Mouse (Mus musculus): ENCODE measurements around the gene Ear6. TPM values are rescaled to one million over a fixed set of nuclear protein-coding genes. Genes with fewer than 3 reads are reported as not detected.
"Not testable (repeated sequence)": the region's sequence is repeated elsewhere in the genome, so short reads cannot be mapped to it uniquely, and the experiment has no call there.

Ear6 gene
- polyA plus RNA-seq, 1 experiment from 2014 or later, result not detected

DNA sequence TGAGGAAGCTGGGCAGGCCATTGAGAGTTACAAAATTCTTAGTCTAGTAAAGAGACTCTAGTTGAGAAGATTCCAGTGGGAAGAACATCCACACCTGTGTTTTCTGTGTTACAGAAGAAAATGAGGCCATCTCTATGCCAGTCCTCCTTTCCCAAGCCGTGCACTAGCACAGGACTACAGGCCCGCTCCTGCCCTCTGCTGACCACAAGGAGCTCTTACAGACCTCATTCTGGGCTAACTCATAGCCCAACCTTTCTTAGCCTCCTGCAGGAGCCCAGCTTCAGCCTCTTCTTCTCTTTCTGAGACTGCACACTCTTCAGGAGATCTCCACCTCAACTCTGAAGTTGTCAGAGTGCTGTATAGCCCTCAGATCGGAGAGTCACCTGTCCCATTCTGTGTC lies 2.5 kb upstream of the Ear6 start:
- ATAC-seq (ENCODE audit: insufficient number of reproducible peaks, insufficient read depth, low FRiP score, low read depth); H3K27ac ChIP-seq (ENCODE audit: low read length); H3K4me2 ChIP-seq (replicated peaks; ENCODE audit: low read depth, low read length); H3K4me3 ChIP-seq (ENCODE audit: low read depth, low read length); H3K27me3 ChIP-seq (ENCODE audit: control insufficient read depth, insufficient read depth, low read length); H3K4me1 ChIP-seq (ENCODE audit: control insufficient read depth, insufficient read depth, low read length); H3K9ac ChIP-seq (replicated peaks; ENCODE audit: low read depth, low read length); H3K36me3 ChIP-seq (ENCODE audit: control insufficient read depth, insufficient read depth, low read length); H3K9me3 ChIP-seq (ENCODE audit: control insufficient read depth, low read depth, low read length): not testable (repeated sequence)
- WGBS, result 43% methylated on average over 3 of the region's 3 CpGs

DNA sequence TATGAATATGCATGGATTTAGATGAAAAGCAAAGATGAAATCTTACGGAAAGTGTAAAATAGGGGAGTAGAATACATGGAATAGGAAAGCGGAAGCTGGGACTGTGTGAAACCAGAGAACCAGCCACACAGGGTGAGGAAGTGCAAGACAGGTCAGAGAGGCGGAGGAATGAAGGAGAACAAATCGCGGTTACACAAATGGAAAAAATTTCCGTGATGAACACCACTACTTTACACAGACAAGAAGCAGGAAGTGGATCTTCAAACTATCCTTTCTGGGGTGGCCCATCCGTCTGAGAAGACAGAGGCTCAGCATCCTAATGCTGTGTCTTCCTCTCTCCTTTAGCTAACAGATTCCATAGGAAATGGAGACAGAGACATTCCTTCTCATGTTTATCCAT lies 1.8 kb downstream of the Ear6 start:
- H3K27ac ChIP-seq (ENCODE audit: low read length); H3K4me1 ChIP-seq (ENCODE audit: control insufficient read depth, insufficient read depth, low read length); H3K27me3 ChIP-seq (ENCODE audit: control insufficient read depth, insufficient read depth, low read length); H3K36me3 ChIP-seq (ENCODE audit: control insufficient read depth, insufficient read depth, low read length); H3K4me2 ChIP-seq (replicated peaks; ENCODE audit: low read depth, low read length); H3K4me3 ChIP-seq (ENCODE audit: low read depth, low read length); H3K9me3 ChIP-seq (ENCODE audit: control insufficient read depth, low read depth, low read length); H3K9ac ChIP-seq (replicated peaks; ENCODE audit: low read depth, low read length); ATAC-seq (ENCODE audit: insufficient number of reproducible peaks, insufficient read depth, low FRiP score, low read depth): not testable (repeated sequence)
- 71% methylated on average over 7 of the region's 7 CpGs for WGBS

DNA sequence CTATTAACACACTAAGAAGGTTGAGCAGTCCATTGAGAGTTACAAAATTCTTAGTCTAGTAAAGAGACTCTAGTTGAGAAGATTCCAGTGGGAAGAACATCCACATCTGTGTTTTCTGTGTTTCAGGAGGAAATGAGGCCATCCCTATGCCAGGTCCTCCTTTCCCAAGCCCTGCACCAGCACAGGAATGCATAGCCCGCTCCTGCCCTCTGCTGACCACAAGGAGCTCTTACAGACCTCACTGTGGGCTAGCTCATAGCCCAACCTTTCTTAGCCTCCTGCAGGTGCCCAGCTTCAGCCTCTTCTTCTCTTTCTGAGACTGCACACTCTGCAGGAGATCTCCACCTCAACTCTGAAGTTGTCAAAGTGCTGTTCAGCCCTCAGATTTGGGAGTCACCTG lies 10.1 kb downstream of the Ear6 start:
- H3K9me3 ChIP-seq (ENCODE audit: control insufficient read depth, low read depth, low read length), result not testable (repeated sequence)

DNA sequence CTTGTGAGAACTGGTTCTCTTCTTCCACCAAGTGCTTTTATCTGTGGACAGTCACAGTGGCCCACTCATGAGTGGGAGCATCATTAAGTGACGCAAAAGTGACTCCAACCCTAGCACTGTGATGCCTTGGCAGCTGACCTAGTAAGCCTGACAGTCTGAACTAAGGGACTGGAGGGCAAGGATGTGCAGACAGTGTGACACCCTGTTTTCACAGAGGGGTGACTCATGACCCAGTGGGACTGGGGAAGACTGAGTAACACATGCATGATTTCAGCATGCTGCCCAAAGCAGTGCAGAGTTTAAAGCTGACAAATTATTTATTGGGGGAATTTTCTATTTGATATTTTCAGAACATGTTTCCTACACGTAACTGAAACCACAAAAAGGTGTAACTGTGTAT lies 17.3 kb downstream of the Ear6 start:
- H3K36me3 ChIP-seq (ENCODE audit: control insufficient read depth, insufficient read depth, low read length), result no peaks in the 10 kb centered on the region
- no peak overlapping the region for H3K4me2 ChIP-seq (replicated peaks; ENCODE audit: low read depth, low read length)
- H3K4me3 ChIP-seq (ENCODE audit: low read depth, low read length), result no peak overlapping the region
- no peaks in the 10 kb centered on the region for H3K4me1 ChIP-seq (ENCODE audit: control insufficient read depth, insufficient read depth, low read length)
- WGBS, result 69% methylated on average over 2 of the region's 2 CpGs
- no peaks in the 10 kb centered on the region for H3K27me3 ChIP-seq (ENCODE audit: control insufficient read depth, insufficient read depth, low read length)
- no peak overlapping the region for H3K9ac ChIP-seq (replicated peaks; ENCODE audit: low read depth, low read length)
- H3K9me3 ChIP-seq (ENCODE audit: control insufficient read depth, low read depth, low read length), result no peaks in the 10 kb centered on the region
- ATAC-seq (ENCODE audit: insufficient number of reproducible peaks, insufficient read depth, low FRiP score, low read depth), result no peak
- no peak overlapping the region for H3K27ac ChIP-seq (ENCODE audit: low read length)

More for the DNA sequence above, 10.1 kb downstream of the Ear6 start:
- not testable (repeated sequence) for H3K27me3 ChIP-seq (ENCODE audit: control insufficient read depth, insufficient read depth, low read length); H3K36me3 ChIP-seq (ENCODE audit: control insufficient read depth, insufficient read depth, low read length); H3K9ac ChIP-seq (replicated peaks; ENCODE audit: low read depth, low read length); H3K4me1 ChIP-seq (ENCODE audit: control insufficient read depth, insufficient read depth, low read length); H3K4me3 ChIP-seq (ENCODE audit: low read depth, low read length); H3K27ac ChIP-seq (ENCODE audit: low read length); H3K4me2 ChIP-seq (replicated peaks; ENCODE audit: low read depth, low read length)
- 0 out of 2 replicates have a peak, but pooled peaks have one; percentile 67 for ATAC-seq (ENCODE audit: insufficient number of reproducible peaks, insufficient read depth, low FRiP score, low read depth)
- WGBS, result 8% methylated on average over 1 of the region's 1 CpGs

DNA sequence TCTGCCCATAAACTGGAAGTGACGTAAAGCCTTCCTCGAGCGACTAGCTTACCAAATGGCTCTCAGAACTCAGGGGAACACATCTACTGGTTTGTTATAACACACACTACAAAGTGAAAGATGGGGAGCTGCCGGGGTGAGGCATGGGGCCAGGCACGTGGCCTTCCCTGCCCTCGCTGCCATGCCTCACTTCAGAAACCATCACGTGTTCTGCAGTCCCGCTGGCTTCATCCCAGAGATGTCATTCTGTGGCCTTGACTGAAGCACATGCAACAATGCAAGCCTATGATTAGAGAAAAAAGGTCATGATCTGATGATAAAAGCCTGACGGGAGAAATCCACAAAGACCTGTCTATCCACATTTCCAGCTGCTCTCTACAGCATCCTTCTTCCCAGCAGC lies 18.2 kb downstream of the Ear6 start:
- 74% methylated on average over 9 of the region's 9 CpGs for WGBS
- Histone ChIP-seq H3K4me1 (ENCODE audit: control insufficient read depth, insufficient read depth, low read length) (no peaks in the 10 kb centered on the region), H3K9me3 (ENCODE audit: control insufficient read depth, low read depth, low read length) (no peaks in the 10 kb centered on the region), H3K27me3 (ENCODE audit: control insufficient read depth, insufficient read depth, low read length) (no peaks in the 10 kb centered on the region), H3K4me2 (replicated peaks; ENCODE audit: low read depth, low read length) (no peak overlapping the region), H3K27ac (ENCODE audit: low read length) (no peak overlapping the region), H3K4me3 (ENCODE audit: low read depth, low read length) (no peak overlapping the region), H3K36me3 (ENCODE audit: control insufficient read depth, insufficient read depth, low read length) (no peaks in the 10 kb centered on the region), H3K9ac (replicated peaks; ENCODE audit: low read depth, low read length) (no peak overlapping the region)
- no peak for ATAC-seq (ENCODE audit: insufficient number of reproducible peaks, insufficient read depth, low FRiP score, low read depth)

DNA sequence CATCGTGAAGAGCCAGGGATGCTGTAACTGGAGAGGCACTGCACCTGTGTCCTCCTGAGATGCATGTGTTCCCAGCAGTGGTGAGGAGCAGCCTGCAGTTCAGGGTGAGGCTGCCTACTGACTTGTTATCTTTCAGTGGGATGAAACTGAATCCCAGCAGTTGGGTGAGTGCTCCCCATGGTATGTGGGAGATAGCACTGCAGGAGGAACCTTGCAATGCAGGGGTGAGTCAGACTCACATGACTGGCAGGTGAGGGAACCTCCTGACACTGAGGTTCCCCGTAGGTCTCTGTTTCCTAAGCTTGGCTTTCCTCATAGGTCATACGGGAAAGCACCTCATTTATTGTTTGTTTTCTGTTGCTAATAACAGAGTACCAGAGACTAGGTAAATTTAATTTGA lies 24.0 kb downstream of the Ear6 start:
- Histone ChIP-seq H3K4me1 (ENCODE audit: control insufficient read depth, insufficient read depth, low read length) (no peaks in the 10 kb centered on the region), H3K9ac (replicated peaks; ENCODE audit: low read depth, low read length) (no peak overlapping the region), H3K4me2 (replicated peaks; ENCODE audit: low read depth, low read length) (no peak overlapping the region), H3K27ac (ENCODE audit: low read length) (no peak overlapping the region), H3K4me3 (ENCODE audit: low read depth, low read length) (no peak overlapping the region), H3K36me3 (ENCODE audit: control insufficient read depth, insufficient read depth, low read length) (no peaks in the 10 kb centered on the region), H3K9me3 (ENCODE audit: control insufficient read depth, low read depth, low read length) (no peaks in the 10 kb centered on the region), H3K27me3 (ENCODE audit: control insufficient read depth, insufficient read depth, low read length) (no peaks in the 10 kb centered on the region)
- ATAC-seq (ENCODE audit: insufficient number of reproducible peaks, insufficient read depth, low FRiP score, low read depth), result no peak
- 77% methylated on average over 3 of the region's 3 CpGs for WGBS

DNA sequence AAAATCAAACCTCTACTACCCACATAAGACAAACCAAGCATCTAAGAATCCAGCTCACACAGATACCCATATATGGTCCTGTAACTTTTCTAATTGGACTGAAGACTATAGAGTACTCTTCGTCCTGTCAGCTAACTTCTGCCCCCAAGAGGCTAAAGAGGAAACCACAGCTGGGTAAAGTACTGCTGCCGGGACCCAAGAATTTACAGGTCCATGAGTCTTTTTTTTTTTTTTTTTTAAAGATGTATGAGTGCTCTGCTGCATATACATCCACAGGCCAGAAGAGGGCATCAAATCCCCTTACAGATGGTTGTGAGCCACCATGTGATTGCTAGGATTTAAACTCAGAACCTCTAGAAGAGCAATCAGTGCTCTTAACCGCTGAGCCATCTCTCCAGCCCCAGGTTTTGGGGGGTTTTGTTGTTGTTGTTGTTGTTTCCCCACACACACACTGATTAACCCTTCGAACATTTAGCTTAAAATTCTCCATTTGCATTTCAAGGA lies 30.1 kb downstream of the Ear6 start:
- Histone ChIP-seq H3K9ac (replicated peaks; ENCODE audit: low read depth, low read length) (no peak overlapping the region), H3K9me3 (ENCODE audit: control insufficient read depth, low read depth, low read length) (no peaks in the 10 kb centered on the region), H3K4me3 (ENCODE audit: low read depth, low read length) (peak overlapping the region; percentile 65; the same call in 1 of the 2 replicates), H3K4me1 (ENCODE audit: control insufficient read depth, insufficient read depth, low read length) (peaks cover 10% of the 10 kb centered on the region), H3K27ac (ENCODE audit: low read length) (peak overlapping the region; percentile 75), H3K36me3 (ENCODE audit: control insufficient read depth, insufficient read depth, low read length) (peaks cover 13% of the 10 kb centered on the region; the same call in 1 of the 2 replicates), H3K27me3 (ENCODE audit: control insufficient read depth, insufficient read depth, low read length) (no peaks in the 10 kb centered on the region), H3K4me2 (replicated peaks; ENCODE audit: low read depth, low read length) (peak overlapping the region; percentile 85)
- WGBS, result 4% methylated on average over 4 of the region's 4 CpGs
- ATAC-seq (ENCODE audit: insufficient number of reproducible peaks, insufficient read depth, low FRiP score, low read depth), result peak; percentile 35; the same call in 1 of the 2 replicates

DNA sequence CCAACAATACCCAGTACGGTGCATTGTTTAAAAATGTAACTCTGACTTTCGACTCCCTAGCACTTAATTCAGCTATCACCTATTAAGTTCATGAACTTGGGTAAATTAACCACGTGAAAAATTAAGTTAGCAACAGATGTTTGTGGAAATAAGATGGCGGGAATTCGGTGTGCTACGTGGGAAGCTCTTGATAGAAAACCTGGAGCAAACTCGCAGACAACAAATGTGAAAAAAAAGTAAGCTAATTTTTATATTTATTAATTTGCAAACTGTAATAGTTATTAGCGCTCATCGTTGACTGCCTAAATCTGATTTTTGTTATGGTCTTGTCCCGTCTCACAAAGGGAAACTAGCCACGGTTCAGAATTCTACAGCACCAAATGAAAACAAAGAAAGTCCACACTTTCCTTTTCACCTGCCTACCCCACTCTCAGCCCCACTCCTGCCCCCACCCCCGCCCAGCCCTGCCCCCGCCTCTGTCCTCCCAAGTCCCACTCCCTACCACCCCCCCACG lies 30.6 kb downstream of the Ear6 start:
- Histone ChIP-seq H3K4me3 (ENCODE audit: low read depth, low read length) (peak overlapping the region; percentile 65), H3K36me3 (ENCODE audit: control insufficient read depth, insufficient read depth, low read length) (peaks cover 18% of the 10 kb centered on the region; the same call in 1 of the 2 replicates), H3K4me2 (replicated peaks; ENCODE audit: low read depth, low read length) (peak overlapping the region; percentile 85), H3K9me3 (ENCODE audit: control insufficient read depth, low read depth, low read length) (no peaks in the 10 kb centered on the region), H3K4me1 (ENCODE audit: control insufficient read depth, insufficient read depth, low read length) (peaks cover 10% of the 10 kb centered on the region), H3K27me3 (ENCODE audit: control insufficient read depth, insufficient read depth, low read length) (no peaks in the 10 kb centered on the region), H3K27ac (ENCODE audit: low read length) (peak overlapping the region; percentile 75), H3K9ac (replicated peaks; ENCODE audit: low read depth, low read length) (no peak overlapping the region)
- ATAC-seq (ENCODE audit: insufficient number of reproducible peaks, insufficient read depth, low FRiP score, low read depth), result peak; percentile 39
- WGBS, result under 1% methylated on average over 14 of the region's 14 CpGs

Data from stomach, embryonic 14.5 days (tissue).